Mouse (Mus musculus): ENCODE data around the gene Mindy3. TPM values are rescaled to one million over a fixed set of nuclear protein-coding genes. Genes with fewer than 3 reads are reported as not detected.

Mindy3 gene
- polyA plus RNA-seq, 1 experiment from 2014 or later = 44.1 TPM

DNA sequence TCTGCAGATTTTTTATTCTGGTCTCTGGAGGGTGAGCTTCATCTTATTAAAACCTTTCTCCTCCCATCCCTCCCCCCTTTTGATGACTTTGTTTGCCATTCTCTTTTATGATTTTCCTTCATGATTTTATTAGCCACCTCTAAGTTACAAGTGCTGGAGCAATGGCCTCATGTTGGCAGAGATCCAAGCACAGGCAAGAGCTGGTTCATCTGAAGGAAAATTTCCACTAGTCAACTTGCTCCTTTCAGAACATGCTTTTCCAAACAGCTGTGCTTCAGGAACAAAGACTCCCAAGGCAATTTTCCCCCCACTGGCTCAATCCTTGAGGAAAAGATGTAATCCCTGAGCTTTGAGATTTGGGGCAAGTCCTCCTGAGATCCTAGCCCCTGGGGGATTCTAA is 112.0 kb downstream of the Mindy3 start:
- POLR2A ChIA-PET = no interaction called here
- TF ChIP-seq CTCF (IDR thresholded peaks at IDR 0.05) = no peak
- CTCF ChIA-PET = interaction anchor here (1.0 to 1.8 kb wide), 3 partner anchors 9 to 81 kb away, joined by 3 read pairs; no protein-coding TSS in a partner anchor
- in situ Hi-C loops (cut with MboI; ENCODE audit: low pct_unique_long_range_greater_than_20kb) = no loop called here
- H3K27me3 ChIP-seq = peaks cover 14% of the 10 kb centered on the region
- DNase-seq (ENCODE audit: low read depth, low spot score) (no peak), ATAC-seq (no peak)

DNA sequence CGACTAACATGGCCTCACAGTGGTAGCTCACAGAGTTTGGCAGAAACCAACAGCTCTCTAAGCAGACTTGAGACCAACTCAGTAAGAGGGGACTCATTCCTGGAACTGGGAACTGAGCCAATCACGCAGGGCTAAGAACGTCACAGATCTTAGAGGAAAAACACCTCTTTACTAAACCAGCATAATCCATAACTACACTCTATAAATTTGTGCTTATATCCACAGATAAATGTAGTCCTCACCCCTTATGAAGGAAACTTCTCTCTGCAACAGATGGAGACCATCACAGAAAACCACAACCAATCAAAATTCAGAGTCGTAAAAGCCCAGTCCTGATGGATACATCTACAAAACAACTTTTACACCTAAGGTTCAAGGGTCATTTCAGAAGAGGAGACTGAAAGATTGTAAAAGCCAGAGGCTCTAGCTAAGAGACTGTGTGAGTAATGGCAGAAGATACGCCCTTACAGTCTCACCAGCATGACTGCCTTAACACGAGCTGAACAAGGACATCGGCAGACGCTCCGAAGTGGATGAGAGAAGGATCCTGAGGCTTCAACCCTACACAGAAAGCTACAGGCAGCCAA is 114.1 kb downstream of the Mindy3 start:
- CTCF ChIA-PET = no interaction called here
- POLR2A ChIA-PET = interaction anchor here (0.6 kb wide), 1 partner anchor 638 kb away, joined by 3 read pairs; no protein-coding TSS in a partner anchor
- DNase-seq (ENCODE audit: low read depth, low spot score) (no peak), ATAC-seq (no peak)
- in situ Hi-C loops (cut with MboI; ENCODE audit: low pct_unique_long_range_greater_than_20kb) = no loop called here
- peaks cover 32% of the 10 kb centered on the region for H3K27me3 ChIP-seq
- no peak for TF ChIP-seq CTCF (IDR thresholded peaks at IDR 0.05)

DNA sequence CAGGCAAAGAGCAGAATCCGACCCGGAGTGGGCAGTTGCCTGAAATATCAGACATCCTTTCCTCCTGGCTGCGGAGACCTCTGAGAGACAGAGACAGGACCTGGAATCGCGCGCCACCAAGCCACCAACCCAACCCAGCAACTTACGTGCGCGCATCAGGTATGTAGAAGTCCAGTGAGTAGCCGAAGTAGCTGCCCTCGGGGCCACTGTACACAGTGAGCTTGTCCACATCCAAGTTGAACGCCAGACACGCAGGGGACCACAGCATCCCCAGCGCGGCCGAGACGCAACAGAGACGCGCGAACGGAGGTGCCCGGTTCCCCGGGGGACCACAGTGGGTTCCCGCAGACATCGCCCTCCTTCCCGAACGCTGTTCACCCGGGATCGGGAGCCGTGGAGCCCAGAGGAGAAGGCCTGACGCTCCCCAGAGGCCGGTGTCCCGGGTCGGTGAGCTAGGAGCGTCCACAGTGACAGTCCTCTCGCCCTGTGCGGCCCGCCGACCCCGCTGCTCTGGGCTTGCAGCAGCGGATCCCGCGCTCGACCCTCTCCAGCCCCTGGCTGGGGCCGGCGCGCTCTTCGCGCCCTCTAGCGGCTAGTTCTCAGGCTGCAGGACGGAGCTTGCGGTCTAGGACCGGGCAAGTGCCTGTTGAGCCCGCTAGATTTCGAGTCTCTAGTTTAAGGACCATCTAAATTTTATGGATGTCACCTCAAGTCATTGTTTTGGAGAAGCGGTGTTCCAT is 117.7 kb downstream of the Mindy3 start, which contains the start of gene Itga8:
TSS of gene Itga8 (minus strand) at position 492 of the 740 bp plus-strand sequence.
- in situ Hi-C loops (cut with MboI; ENCODE audit: low pct_unique_long_range_greater_than_20kb) = loop anchor here (5.0 kb wide), 1 partner anchor 299 kb away; no protein-coding TSS in a partner anchor
- CTCF ChIA-PET = interaction anchor here (0.7 to 1.6 kb wide), 6 partner anchors 10 to 298 kb away, joined by 3 to 8 read pairs (median 4); no protein-coding TSS in a partner anchor
- peak; percentile 98 for ATAC-seq

DNA sequence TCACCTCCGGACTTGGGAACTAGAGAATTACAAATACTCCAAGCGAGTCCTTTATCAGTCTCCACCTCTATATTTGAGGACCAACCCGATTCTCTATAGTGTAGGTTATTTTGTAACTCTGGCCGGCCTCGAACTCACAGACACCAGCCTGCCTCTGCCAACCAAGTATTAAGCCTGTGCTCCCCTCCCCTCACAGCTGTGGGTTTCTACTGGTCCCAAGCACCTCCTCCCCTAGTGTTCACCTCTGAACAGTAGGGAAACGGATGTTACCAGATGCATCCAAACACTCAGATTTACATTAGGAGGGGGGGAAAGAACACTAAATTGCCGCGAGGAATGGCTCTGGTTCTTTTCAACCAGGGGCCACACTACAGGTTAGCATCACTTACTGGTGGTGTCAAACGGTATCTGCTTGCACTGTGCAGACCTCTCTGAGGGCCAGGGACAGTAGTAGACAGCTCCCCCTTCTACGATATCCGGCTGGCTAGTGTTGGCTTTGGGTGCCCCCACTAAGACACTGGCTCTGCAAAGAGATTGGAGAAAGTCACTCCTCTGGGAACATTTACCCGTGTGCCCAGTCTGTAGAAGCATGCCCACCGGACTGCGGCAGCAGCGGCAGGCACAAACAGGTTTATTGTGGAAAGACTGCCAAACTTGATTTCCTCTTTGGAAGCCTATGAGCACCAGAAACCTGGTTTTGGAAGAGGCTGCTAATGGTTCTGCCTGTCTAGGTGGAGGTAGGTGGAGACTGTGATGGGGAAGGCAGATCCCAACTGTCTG is 118.6 kb downstream of the Mindy3 start:
- ATAC-seq = no peak
- in situ Hi-C loops (cut with MboI; ENCODE audit: low pct_unique_long_range_greater_than_20kb) = loop anchor here (5.0 kb wide), 1 partner anchor 298 kb away; no protein-coding TSS in a partner anchor
- POLR2A ChIA-PET = no interaction called here
- CTCF ChIA-PET = interaction anchor here (1.6 kb wide), 1 partner anchor 18 kb away, joined by 6 read pairs; no protein-coding TSS in a partner anchor
- H3K27me3 ChIP-seq = peaks cover 33% of the 10 kb centered on the region
- no peak for DNase-seq (ENCODE audit: low read depth, low spot score)
- no peak for TF ChIP-seq CTCF (IDR thresholded peaks at IDR 0.05)

More for the DNA sequence above, 117.7 kb downstream of the Mindy3 start, which contains the start of gene Itga8:
- POLR2A ChIA-PET = no interaction called here
- DNase-seq (ENCODE audit: low read depth, low spot score) = no peak
- peak; percentile 100 for TF ChIP-seq CTCF (IDR thresholded peaks at IDR 0.05)
- peaks cover 29% of the 10 kb centered on the region for H3K27me3 ChIP-seq

- in situ Hi-C loops (cut with MboI; ENCODE audit: low pct_unique_long_range_greater_than_20kb) = no loop called here
These were observed 122.0 kb downstream of the Mindy3 start for GRCm38 (mm10) chr2:12297287-12297686.

More at GRCm38 (mm10) chr2:12297287-12297686, 122.0 kb downstream of the Mindy3 start:
- peaks cover 33% of the 10 kb centered on the region for H3K27me3 ChIP-seq
- TF ChIP-seq CTCF (IDR thresholded peaks at IDR 0.05) = no peak
- DNase-seq (ENCODE audit: low read depth, low spot score) = no peak
- POLR2A ChIA-PET = no interaction called here
- no peak for ATAC-seq
- CTCF ChIA-PET = no interaction called here

Other genes starting within 250 kb of the Mindy3 start
- gene Itga8, start 117.5 kb downstream of the Mindy3 start, polyA plus RNA-seq (2021) = not detected